Mouse (Mus musculus): ENCODE results near the gene Mylk.

GRCm38 (mm10) chr16:34867217-34867616 lies 122.2 kb downstream of the Mylk start:
- no peak for TF ChIP-seq POLR2A (IDR thresholded peaks at IDR 0.05; ENCODE audit: extremely low read depth, insufficient read depth, low read length)
- TF ChIP-seq CTCF (IDR thresholded peaks at IDR 0.05; ENCODE audit: extremely low read depth, insufficient read depth, low read length) = no peak

All from cortical plate, adult 2 months (tissue).